Mouse (Mus musculus) fibroblast of lung, adult 2 months (primary cell): ENCODE data around the gene Csnk2a2.
A peak's percentile ranks its signal among the peaks of the same experiment; 100 is the strongest.

Experiments
- DNase-seq: peaks from one replicate; pipeline ENCODE4 v3.0.0-alpha.2; 2011; ENCODE audit warnings: low read depth

Csnk2a2 gene

DNA sequence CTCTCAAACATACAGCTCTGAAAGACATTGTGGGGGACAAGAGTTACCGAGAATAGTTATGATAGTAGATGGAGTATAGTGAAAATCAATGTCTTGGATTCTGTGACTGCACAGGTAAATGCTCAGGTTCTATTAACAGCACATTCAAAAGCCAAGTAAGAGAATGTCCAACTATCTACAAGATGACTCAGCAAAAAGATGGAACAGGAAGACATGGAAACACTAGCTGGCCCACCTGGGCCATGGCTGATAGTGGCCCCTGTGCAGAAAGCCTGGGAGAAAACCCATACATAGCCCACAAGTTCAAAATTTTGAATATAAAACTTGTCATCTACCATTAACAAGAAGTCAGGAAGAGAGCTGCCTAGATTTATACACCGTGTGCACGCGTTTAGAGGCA is 19.8 kb downstream of the Csnk2a2 start:
- no peak for DNase-seq

DNA sequence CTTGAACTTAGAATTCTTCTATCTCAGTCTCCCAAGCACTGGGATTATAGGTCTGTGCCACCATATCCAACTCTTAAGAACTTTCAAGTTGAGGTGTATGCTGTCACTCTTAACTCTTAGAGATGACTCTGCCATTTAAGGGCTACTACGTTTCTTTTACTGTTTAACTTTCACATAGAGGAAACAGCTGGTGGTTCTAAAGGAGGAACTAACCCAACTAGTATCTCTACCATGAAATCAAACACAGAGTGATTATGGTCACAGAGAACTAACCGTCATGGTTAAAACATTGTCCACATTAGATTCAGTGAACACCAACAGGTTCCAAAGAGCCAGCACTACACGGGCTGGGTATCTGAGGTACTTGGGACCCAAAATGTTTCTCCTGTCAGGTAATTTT is 20.8 kb downstream of the Csnk2a2 start:
- DNase-seq: no peak

DNA sequence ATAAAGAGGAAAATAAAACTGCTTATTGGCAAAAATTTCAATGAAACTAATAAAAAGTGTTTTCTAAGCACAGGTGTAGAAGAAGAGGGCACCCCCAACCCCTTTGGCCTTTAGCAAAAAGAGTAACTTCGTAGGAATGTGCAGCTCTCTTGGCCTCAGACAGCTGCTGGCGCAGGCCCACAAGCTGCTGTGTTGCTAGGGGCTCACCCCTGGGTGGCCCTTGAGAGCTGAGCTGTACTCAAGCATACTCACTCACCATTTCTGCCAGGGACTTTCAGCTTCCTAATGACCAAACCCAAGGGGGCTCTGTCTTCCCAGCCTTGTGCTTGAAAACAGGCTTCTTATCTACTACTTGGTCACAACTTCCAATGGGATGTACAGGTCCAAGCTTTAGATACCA is 23.3 kb downstream of the Csnk2a2 start:
- no peak for DNase-seq

DNA sequence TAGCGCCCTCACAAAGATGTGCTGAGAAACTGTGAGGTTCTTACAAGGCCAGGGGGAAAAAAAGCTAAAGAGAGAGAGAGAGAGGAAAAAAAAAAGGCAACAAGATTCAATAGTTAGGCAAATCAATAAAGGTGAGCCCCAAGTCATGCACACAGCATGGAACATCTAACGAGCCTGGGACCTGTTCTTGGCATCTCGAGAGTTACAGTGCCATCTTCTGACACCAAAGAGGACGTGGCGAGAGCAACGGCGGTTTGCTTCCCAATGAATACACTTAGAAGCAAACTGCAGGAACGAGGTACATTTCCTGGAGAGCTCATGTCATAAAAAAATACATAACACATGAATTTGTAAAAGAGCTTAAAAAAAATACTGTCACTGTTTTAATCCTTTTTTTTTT is 37.3 kb downstream of the Csnk2a2 start:
- DNase-seq: no peak

DNA sequence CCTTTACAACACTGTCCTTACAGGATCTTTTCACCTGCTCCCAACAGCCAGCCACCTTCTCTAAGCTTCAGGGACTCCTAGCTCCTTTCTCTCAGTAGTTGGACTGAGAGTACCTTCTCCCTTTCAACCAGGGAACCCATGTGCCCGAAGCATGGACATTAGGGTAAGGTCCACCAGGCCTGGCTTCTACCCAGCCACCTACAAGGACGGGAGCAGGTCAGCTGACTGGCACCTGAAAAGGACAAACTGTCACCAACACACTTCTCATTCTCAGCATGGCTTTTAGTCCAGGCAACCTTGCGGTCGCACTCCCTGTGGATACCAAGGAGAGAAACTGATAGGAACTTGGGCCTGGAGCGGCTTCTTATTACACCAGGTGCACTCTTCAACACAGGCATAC is 39.6 kb downstream of the Csnk2a2 start:
- DNase-seq: no peak

DNA sequence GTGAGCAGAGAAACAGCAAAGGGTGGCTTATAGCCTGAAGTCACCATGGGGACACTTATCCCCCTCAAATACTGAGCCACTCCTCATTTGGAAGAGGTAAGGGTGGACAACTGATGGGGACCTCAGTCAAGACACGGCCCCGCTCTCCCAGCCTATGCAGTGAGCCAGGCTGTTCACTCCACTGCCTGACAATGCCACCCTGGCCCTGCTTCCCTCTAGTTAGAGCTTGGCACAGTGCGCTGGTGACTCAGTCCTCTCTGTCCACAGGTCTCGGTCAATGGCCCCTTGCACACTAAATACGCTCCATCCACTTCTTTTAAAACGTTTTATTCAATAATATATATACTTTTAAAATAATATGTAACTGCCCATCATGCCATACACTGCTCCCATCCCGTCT is 42.2 kb downstream of the Csnk2a2 start:
- no peak for DNase-seq

DNA sequence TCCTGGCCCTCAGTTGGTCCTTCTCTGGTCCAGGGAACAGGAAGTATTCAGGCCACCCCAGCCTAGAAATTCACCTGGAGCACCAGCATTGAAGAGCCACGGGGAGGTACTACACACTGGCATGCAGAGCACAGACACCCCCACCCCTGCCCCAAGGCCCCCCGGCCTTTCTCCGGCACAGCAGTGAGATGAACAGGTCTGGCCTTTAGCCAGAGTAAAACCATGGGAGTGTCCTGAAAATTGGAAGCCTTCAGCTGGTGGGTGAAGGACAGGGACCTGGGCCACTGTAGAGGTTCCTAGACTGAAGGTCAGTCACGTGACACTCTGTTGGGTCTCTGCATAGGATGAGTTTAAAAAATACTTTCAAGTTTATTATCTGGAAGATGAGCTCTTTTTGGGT is 44.8 kb downstream of the Csnk2a2 start:
- DNase-seq: no peak

DNA sequence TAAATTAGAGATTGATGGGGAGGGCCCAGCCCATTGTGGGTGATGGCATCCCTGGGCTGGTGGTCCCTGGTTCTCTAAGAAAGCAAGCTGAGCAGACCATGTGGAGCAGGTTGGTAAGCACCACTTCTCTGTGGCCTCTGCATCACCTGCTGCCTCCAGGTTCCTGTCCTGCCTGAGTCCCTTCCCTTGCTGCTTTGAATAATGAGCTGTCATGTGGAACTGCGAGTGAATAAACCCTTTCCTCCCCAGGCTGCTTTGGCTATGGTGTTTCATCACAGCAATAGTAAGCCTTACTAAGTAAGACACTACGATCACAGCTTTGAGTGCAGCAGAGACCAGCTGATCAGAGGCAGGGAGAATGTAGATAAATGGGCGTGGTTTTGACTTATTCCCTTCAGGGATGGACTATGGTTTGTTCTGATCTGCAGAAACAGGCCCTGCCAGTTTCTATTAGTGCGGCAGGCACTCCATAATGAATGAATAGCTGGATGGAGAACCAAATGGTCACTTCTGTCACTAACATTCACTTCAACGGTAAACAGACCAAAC is 48.3 kb downstream of the Csnk2a2 start:
- no peak for DNase-seq

DNA sequence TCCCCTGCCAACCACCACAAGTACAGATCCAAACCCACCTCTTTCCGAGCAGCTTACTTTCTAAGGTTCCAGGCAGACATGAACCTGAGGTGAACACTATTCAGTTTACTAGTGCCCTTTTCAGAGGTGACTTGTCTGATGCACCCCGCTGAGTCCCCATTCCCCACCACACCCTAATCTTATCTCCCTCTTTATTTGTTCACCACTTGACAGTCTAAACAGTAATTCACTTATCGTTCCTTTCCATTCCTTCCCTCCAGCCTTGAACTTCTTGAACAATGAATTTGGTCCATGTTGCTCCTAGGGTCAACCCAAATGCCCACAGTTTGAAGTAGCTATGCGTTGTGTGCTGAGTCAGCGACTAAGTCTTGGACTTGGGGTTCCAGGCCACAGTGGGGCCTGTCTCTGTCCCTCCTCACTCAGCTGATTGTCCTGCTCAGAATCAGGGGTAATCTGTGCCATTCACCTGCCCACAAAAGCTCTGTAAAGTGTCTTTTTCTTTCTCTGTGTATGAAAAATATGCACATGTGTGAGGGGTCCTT is 49.6 kb downstream of the Csnk2a2 start:
- no peak for DNase-seq

DNA sequence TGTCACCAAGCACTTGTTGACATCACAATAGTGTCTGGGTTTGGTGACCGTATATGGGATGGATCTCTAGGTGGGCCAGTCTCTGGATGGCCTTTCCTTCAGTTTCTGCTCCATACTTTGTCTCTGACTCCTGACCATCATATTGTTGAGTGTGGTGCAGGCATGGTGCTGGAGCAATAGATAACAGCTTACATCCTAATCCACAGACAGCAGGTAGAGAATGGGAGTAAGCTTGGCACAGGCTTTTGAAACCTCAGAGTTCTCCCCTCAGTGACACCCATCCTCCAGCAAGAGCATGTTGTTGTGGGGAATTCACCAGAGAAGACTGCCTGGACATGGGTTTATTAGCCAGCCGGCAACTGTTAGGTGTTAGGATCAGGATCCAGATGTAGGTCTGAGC is 50.4 kb downstream of the Csnk2a2 start:
- no peak for DNase-seq

DNA sequence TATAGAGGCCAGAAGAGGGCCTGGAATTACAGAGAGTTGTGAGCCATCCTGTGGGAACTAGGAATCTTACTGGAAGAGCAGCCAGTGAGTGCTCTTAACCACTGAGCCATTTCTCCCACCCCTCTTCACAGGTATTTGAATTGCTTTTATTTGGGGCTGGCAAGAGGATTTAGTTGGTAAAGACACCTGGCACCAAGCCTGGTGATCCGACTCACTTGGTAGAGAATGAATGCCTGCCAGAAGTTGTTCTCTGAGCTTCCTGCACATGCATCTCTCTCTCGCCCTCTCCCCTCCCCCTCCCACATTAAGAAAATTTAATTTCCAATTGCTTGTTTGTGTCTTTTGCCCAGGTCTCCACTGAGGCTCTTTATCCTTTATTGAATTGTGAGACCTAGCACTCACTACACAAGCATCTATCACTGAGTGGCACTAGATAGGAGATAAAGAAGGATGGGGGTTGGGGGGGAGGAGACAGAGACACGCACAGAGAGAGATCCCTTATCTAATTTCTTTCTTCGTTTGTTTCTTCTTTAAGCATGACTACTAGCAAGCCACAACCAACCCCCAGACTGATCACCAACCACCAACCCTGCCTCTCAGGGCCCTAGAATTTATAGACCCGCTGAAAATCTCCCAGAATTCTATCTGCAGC is 52.4 kb downstream of the Csnk2a2 start:
- no peak for DNase-seq

DNA sequence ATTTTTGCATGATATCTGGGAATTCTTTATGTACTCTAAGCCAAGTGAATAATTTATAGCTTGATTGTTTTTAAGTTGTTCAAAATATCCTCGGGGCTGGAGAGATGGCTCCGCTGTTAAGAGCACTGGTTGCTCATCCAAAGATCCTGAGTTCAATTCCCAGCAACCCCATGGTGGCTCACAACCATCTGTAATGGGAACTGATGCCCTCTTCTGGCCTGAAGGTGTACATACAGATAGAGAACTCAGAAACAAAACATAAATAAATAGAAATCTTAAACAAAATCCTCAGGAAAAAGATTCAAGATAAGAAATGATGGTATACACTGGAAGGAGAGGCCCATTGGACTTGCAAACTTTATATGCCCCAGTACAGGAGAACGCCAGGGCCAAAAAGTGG is 53.9 kb downstream of the Csnk2a2 start:
- DNase-seq: no peak

DNA sequence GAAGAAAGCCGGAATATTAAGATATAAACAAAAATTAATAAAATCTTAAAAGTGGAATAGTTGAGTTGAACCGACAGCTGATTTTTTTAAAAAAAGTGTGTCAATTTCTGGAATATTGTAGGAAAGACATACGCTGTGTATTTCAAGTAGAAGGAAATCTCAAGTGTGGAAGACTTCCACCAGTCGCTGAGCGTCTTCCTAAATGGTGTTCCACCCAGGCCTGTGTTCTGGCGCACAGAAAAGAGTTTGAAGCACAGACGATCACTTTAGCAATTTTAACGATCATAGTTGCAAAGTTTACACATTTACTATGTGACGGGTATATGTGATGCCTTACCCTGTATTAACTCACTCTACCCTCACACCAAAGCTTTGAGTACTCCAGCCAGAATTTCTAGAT is 54.4 kb downstream of the Csnk2a2 start:
- no peak for DNase-seq

DNA sequence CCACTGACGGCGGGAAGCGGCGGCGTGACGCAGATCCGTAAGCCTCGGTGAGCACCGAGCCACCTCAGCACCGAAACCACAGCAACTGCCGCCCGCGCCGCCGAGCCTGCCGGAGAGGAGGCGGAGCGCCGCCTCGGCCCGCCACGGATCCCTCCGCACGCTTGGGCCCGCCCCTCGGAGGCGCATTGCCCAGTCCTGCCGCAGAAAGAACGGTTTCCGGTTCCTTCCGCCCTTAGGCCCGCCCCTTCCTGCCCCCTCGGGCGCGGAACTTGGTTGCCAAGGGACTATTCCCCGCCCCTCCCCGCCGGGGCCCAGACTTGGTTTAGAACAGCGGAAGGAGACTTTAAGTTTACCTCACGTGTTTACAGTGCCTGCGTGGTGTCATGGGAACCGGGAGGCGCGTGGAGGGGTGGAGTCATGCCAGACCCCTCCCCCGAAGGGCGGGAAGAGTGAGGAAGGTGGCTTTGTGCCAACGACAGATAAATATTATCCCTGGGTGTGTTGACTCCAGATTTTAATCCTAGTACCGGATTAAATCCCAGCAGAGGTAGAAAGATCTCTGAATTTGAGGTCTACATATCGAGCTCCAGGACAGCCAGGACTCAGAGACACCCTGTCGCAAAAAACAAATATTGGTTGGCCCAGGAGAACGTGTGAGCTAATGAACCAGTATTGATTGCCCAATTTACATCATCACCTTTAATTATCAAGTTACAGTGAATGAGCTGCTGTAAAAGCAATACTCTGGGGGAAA is 55.0 kb downstream of the Csnk2a2 start, which contains the start of gene Cfap20:
TSS of gene Cfap20 (minus strand) at position 184 of the 754 bp plus-strand sequence.
- DNase-seq: peak; percentile 94

DNA sequence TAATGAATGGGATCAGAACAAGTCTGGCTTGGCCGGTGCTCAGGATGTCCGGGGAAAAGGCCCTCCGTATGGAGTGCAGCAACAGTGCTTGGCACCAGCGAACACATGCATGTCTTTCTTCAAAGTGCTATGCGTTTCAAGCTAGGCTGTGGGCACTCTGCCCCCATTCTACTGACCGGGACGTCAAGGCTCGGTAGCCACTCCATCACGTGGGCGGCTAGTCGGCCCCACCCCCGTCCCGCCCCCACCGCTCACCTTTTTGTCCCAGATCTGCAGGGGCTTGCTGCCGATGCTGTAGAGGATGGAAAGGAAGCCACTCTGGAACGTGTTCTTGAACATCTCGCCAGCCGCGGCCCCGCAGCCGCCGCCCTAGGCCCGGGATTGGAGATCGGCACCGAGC is 55.6 kb downstream of the Csnk2a2 start:
- DNase-seq: no peak

DNA sequence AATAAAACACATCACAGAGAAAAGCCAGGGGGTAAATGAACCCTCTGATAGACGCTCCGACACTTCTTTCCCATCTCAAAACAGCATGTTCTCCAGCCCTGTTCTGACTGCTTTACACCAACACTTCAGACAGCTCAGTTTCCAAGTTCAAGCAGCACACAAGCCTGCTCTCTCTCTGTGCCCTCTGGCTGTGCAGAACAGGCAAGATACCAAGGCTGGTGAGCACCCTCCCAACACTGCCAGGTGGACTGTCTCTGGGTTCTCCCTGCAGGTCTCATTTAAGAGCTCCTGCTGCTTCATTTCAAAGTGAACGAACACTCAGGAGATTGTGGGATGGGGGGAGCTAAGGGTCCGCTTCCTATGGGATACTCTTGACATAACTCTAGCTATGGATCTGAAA is 56.7 kb downstream of the Csnk2a2 start:
- DNase-seq: no peak

DNA sequence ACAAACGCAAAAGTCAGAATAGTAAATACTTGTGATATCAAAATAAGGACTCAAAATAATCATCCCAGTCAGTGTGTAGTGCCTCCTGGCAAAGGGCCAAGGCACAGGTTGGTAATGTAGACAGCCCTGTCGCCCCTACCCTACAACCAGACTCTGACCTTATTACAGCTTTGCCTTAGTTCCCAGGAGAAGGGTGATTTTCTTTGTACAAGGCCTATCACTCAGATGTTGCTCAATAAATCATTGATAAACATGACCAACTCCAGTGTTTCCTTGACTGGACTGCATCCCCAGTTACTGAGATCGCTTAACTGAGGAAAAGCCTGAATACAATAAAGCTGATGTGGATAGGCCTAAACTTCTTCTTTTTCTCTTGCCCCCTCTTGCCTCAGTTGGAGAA is 57.4 kb downstream of the Csnk2a2 start:
- no peak for DNase-seq

DNA sequence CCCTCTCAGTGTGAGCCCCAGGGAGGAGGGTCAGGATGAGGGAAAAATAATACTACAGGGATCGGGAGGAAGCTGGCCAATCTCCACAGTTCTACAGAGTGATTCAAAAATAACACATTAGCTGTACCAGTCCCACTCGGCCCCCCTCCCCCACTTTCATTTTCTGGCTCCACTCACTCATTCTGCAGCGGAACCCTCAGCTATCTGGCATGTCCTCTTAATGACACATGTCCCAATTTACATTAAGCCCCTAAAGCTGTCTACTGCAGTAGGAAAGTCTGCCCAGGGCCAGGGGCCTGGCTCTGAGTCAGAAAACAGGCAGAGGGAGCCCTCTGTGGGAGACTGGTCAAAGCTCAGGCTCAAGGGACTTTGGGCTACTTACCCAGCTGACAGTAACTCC is 59.9 kb downstream of the Csnk2a2 start:
- DNase-seq: peak; percentile 36

DNA sequence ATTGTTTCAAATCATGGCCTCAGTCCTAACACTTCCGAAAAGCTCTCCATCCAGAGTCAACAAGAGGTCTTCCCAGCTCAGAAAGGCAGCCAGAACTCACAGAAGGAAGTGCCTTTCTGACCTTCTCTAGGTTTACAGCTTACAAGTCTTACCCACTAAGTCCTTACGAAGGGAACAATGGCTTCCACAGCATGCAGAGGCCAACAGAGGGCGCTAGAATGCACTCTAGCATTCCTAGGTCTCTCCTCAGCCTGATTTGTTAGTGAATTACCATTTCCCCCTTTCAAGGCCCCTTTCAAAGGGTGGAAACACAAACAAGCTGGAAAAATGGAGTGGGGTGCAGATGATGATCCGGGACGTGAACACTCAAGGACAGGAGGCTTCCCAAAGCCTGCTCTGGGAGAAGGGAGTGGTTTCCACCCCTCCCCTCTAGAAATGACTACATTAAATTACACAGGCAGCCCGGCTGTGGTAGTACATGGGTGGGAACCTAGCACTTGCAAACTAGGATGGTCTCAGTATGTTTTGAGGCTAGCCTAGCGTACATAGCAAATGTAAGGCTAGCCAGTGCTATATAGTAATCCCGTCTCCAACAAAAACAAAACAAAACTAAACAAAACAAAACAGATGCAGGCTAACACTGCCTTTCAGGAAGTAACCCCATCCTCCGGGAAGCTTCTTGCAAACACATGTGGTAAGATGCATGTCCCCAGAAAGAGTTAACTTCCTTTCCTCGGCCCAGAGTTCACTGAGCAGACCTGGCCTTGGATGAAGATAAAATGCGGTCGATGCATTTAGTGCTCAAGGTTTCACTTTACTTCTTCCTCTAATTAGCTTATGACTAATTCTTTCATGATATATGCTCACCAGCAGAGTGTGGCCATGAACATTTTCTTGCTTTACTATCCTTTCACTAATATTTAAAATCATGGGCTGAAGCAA is 62.0 kb downstream of the Csnk2a2 start:
- peak; percentile 40 for DNase-seq

DNA sequence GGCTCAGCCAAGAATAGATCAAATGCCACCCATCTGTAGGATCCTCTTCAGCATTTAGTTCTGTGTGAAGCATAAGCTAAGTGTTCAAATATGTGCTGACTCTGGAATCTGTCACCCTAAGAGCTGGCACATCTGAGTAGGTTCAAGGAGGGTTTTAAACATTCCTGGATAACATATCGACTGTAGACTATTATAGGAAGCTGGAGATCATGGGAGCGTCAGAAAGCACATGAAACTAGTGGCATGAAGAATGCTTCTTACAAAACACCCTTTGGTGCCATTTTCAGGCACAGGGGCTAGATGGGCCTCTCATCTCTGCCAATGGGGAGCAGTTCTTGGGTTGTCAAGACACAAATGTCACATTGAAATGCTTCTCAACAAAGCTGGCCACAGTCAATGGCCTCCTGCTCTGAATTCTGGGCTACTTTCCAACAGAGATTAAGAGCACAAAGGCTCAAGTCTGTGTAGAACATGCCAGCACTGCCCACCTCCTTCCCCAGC is 63.0 kb downstream of the Csnk2a2 start:
- DNase-seq: no peak

DNA sequence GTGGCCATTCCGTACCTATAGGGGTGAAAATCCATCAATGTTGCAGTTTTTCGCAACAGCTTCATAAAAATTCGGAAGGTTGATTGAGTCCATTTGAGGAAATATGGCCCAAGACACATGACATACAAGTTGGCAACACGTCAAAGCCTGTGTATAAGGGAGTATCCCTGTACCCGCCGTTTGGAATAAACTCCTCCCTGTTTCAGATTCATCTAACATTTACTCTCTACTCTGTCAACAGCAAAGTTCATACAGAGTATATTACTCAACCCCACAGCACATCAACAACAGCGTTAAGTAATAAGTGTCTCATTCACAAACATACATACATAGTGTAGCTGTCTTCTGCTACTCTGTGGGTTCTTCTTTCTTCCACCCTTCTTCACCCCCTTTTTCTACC is 65.2 kb downstream of the Csnk2a2 start:
- DNase-seq: no peak
